Mouse (Mus musculus) kidney, adult 18-20 months (tissue): Measurements from ENCODE around the gene Zfp692.
"Not testable (repeated sequence)": the region's sequence is repeated elsewhere in the genome, so short reads cannot be mapped to it uniquely, and the experiment has no call there.

Experiments used
- DNase-seq: peaks from one replicate; pipeline ENCODE4 v3.0.0; 2021

Zfp692 gene

GRCm38 (mm10) chr11:58357844-58358534 is 51.1 kb downstream of the Zfp692 start:
- DNase-seq: peak; percentile 29

GRCm38 (mm10) chr11:58362562-58362961 is 55.7 kb downstream of the Zfp692 start:
- not testable (repeated sequence) for DNase-seq
